Mouse (Mus musculus): ENCODE measurements around the gene B3gnt7.
"Not testable (repeated sequence)": the region's sequence is repeated elsewhere in the genome, so short reads cannot be mapped to it uniquely, and the experiment has no call there.

Gene B3gnt7

DNA sequence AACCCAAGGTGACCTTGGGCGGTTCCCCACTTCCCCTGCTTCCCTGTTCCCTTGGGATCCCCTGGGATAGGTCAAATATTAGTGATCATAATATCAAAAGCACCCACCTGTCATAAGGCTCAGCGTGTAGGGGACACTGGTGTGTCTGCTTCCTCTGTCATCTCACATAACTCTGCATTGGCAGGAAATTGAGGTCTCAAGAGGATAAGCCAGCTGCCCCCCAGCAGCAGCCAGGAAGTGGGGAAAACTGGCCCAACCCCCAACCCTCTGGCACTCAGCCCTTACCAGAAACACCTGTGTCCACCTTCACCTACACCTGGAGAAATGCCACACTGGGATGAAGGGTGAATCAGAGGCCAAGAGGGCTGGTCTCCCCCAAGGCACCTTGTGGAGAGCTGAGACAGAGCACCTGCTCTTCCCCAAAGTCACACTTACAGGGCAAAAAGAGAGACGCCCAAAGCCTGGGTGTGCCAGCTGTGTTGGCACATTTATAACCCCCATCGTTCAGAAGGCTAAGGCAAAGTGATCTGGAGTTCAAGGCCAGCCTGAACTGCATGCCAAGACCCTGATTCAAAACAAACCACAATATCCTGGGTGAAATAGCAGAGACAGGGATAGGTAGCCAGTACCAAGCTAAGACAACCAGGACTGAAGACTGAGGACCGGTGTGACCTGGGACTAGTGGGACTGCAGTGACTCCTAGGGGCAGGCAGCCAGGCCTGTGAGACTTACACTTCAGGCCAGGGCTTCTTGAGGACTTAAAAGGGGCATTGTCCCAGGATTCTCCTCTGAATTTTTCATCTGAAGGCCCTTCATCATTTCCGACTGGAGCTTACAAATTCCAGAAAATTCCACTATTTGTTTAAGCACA is 1.2 kb upstream of the B3gnt7 start:
- in situ Hi-C loops (cut with MboI; ENCODE audit: low sequenced_read_pairs): no loop called here

DNA sequence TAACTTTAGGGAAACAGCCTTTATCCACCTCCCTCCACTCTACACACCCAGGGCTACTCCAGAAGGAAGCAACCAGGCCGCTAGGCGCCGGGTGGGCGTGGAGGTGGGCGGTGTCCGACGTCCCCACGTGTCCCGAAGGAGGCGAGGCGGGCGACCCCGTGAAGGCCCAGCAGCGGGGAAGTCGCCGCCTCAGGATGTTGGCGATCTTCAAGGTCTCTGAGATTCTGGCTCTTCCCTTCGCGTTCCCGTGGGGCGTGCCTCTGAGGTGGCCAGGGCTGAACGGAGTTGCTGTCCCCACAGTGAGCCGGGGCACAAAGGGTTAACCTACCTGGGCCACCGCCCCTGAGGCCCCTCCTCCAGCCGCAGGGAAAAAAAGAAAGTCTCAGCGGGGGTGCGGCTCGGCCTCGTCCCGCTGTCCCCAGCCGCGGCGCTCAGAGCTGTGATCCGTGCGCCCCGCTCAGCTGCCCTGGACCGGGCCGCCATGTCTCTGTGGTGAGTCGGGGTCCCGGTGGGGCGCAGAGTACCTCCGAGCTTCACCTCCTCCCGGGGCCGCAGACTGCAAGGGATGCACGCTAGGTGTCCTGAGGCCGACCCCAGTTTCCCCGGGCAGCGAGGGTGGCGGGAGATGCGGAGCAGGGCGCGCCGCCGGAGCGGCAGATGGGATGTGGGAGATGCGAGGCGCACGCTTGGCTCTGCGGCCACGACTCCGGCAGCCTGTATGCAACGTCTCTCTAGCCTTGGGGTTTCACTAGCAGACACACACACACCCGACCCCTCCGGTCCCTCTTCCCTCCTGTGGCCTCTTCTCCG is 636 bp downstream of the B3gnt7 start:
- in situ Hi-C loops (cut with MboI; ENCODE audit: low sequenced_read_pairs): no loop called here

DNA sequence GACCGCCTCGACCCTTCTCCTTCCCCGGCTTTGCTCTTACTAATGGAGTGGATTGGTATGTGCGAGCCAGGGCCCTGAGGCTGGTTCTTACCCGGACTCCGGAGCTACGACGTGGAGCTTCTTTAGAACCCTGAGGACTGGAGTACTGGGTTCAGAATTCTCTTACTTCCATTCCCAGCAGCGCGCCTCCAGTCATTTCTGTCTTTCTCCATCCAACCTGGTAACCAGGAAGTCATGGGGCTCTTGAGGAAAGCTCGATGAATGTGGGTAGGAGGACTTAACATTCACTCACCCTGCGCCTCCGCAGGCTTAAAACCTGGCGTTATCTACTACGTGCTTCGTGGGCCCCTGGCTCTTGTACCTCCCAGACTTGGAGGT is 1.2 kb downstream of the B3gnt7 start:
- in situ Hi-C loops (cut with MboI; ENCODE audit: low sequenced_read_pairs): no loop called here

DNA sequence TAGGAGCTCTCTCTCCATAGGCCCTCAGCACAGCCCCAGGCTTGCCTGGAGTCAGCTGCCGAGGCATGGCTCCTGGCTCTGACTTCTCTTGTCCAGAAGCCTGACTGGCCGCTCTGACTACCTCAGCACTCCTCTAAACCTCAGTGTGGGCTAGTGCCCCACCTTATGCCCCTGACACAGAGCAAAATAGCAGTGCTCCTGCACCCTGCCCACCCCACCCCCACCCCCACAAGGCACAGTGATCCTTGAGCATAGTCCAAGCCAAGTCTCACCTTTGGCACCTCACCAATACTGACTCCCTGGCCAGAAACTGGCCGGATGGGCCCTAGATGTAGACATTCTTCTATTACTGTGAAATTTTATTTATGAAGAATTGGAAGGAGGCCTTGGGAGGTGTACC is 4.1 kb downstream of the B3gnt7 start:
- in situ Hi-C loops (cut with MboI; ENCODE audit: low sequenced_read_pairs): no loop called here

DNA sequence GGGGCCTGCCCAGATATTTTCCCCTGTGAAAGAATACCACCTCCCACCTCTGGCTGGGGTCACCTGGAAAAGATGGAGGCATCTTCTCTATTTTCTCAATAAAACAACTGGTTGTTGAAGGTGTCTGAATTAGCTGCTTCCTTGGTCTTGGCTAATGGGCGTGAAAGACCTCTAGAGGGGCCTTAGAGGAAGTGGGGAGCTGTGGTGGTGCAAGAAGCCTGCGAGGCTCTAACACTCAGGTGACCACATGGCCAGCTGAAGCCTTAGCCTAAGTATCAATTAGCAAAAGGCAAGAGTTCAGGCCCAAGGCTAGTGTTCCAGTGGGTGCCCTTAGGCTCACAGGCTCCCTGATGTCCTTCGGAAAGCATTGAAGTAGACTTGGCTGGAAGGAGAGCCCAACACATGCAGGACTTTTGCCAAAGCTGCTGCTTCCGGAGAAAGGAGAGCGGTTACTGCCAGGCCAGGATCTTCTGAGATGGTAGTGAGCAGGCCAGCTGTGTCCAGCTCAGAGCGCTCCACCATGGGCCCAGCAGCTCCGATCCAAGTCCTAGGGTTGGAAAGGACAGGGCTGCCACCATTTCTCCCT is 4.6 kb downstream of the B3gnt7 start:
- in situ Hi-C loops (cut with MboI; ENCODE audit: low sequenced_read_pairs): no loop called here

DNA sequence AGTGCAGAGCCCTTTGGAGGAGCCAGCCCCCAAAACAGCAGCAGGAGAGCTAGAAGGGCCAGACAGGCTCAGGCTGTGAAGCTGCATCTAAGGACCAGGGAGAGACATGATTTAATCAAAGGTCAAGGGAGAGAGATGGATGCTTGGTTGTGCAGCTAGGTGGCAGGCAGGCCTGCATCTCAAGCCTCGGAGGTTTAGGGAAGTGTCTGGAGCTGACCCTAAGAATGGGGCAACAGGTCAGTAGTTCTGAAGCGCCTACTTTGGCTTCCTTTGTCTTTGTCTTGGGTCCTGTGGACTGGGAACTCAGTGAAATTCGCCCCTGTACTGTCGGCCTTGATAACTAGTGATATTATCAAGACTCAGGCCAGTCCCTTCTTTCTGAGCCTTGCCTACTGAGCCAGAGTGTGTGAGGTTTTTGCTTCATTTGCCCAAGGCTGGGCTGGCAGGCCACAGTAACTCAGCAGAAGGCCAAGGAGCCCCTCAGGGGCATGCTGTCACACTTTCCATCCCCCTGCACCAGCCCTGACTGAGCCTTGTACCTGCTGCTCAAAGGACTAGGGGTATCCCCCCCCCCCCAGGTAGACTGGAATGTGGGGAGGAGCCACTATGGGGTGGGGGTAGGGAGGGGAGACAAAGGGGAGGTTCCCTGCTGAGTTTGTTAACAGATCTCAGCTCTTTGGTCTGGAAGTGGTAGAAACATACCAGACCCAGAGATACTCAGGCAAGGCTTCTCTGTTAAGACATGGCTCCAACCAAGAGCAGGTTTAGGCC is 5.4 kb downstream of the B3gnt7 start:
- in situ Hi-C loops (cut with MboI; ENCODE audit: low sequenced_read_pairs): no loop called here

DNA sequence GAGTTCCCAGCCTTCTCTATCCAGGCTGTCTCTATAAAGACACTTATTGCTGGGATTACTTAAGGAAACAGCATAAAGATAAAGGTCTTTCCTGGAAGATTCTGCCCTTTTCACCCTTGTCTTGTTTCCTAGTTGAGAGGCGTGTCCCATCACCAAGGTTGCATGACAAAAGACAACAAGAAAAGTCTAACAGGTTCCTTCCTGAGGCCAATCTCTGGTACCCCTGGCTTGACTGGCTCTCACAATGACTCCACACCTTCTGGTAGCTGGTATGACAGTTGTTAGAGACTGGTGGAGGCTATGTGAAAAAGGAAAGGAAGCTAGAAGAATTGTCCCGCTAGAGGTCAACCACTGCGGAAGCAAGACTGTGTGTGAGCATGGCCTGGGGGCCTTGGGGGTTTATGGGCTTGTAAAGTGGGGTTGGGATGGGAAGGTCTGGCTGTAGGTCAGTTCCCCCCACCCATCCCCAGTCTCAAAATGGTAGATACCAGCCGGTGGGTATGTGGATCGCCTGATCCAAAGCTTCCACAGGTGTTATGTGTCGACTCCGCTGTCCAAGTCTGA is 6.7 kb downstream of the B3gnt7 start:
- in situ Hi-C loops (cut with MboI; ENCODE audit: low sequenced_read_pairs): no loop called here

DNA sequence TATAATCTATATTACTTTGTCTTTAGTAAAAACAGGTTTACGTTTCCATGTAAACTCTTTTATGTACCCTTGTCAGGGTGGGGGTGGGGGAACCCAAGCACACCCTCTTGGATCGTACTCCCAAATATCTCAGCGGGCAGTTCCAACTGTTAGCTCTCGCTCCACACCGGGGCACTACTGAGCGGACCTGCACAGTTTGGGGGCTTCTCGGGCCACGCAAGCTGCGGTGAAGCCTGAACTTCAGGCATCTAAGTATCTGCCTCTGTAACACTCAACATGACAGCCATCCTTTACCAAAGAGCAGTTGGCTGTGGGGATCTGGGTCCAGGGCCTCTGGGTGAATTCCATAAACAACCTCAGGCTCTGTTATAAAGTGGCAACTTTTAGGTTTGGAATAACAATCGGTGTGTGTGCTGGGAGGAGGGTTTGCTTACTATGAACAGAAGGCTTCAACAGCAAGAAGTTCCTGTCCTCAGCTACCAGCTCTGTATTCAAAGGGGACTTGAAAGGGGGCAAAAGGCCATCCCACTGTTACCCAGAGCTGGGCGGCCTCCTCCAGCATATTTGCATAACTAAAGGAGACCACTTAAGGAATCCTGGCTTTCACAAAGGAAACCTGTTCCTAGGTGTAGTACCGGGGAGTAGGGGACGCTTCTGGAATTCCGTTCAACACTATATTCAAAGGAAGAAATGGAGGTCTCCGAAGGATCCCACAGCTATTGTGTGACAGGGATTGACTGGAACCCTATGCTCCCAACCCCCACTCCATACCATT is 8.1 kb downstream of the B3gnt7 start:
- in situ Hi-C loops (cut with MboI; ENCODE audit: low sequenced_read_pairs): no loop called here

DNA sequence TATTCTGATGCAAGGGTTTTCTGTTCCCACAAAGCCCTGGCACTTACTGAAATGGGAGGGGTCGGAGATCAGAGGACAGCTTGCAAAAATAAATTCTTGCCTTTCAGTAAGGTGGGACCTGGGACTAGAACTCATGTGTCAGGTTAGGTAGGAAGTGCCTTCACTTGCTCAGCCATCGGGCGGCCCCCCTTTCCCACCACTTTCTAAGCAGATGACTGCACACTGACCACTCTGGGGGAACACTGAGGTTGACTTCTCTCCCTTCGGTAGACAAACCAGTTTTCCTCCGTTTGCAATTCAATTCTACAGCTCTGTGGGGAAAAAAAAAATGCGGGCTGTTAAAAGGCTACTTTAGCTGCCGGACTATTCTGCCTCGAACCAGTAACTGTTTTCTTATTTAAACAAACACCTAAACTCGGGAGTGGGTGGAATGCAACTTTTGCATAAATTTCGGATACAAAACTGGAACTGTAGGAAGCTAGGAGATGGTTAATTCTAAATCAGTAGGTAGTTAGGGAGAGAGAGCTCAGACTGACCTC is 8.9 kb downstream of the B3gnt7 start:
- in situ Hi-C loops (cut with MboI; ENCODE audit: low sequenced_read_pairs): no loop called here

DNA sequence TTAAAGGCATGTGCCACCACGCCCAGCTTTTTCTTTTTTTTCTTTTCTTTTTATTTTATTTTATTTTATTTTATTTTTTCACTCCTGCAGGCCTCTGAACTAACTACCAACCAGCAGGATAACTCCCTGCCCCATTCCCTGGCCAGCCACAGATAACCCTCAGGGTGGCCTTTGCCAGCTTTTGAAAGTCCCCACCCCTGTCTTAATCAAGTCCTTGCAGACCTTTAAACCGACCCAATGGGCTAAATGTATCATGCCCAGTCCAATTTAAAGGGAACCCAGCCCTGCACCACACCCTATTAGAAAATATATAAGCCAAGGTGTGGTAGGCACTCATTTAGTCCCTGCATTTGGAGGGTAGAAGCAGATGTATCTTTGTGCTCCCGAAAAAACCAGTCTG is 9.6 kb downstream of the B3gnt7 start:
- in situ Hi-C loops (cut with MboI; ENCODE audit: low sequenced_read_pairs): no loop called here

DNA sequence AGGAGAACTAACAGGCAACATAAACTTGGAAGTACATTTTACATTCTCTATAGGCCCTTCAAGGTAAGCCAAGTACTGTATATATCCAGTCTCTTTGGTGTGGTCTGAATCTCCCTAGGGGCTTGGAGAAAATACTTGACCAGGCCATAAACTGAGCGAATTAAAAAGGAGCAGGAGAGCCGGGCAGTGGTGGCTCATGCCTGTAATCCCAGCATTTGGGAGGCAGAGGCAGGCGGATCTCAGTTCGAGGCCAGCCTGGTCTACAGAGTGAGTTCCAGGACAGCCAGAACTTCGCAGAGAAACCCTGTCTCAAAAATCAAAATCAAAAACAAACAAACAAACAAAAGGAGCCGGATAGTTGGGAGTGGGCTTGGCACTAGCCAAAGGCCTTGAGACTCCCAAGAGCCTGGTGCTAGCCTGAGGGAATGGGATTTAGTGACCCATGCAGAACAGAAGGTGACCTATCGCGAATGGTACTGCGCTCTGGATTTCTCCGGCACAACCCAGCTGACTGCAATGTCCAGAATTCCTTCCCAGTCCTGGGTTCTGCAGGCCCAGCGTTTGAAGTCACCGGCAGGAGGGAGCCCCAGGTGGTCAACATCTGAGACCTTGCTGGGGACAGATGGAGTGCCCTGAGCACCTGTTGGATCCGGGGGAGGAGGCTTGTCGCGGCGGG is 10.6 kb downstream of the B3gnt7 start:
- in situ Hi-C loops (cut with MboI; ENCODE audit: low sequenced_read_pairs): no loop called here

DNA sequence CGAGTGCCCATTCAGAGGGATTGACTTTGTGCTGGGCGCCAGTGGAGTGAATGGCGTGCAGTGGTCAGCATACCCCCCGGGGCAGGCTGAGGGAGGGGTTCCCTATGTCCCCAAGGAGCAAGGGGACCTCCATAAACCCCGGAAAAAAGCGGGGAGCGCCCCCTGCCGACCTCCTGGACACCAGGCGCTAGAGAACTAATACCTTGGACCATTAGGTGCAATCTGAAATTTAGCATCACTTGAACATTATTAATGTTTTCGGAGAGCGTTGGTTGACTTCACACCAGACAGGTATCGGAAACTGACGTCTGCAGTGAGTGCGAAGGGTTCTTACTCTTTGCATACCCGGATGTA is 11.1 kb downstream of the B3gnt7 start:
- in situ Hi-C loops (cut with MboI; ENCODE audit: low sequenced_read_pairs): no loop called here

DNA sequence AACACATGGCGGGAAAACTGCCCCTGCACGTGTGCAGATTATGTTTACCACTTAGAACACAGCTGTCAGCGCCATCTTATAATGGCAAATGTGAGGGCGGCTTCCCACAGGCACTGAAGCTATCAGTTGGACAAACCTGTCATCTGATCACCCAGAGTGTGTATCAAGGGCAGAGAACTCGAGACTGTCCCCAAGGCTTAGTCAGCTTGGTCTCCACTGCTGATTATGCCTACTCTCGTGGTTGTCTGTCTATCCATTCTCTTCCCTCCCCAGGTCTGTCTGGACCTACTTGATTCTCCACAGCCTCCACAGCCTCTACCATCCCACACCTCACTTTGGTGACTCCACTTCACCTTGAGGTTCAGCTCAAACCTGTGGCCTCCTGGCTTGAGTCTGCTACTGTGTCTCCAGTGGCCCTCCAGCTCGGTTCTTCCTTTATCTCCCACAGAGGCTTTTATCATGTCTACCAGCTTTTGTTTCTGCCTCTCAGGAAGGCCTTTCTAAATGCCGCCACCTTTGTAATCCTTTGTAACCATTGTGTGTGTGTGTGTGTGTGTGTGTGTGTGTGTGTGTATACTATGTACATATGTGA is 18.3 kb downstream of the B3gnt7 start:
- in situ Hi-C loops (cut with MboI; ENCODE audit: low sequenced_read_pairs): no loop called here

DNA sequence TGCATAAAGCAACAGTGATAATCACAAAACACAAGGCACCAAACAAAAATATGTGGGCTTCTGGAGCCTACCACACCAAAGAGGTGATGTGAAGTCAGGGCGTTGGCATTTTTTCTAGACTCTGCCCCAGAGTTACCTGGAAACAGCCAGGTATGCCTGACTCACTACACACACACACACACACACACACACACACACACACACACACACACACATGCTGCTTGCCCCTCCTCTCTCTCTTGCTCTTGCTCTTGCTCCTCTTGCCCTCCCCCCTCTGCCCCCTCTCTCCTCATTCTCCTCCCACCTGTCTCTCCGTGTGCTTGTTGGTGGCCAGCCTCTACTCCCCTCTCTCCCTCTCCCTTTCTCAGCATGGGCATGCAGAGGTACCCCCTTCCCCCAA is 33.7 kb downstream of the B3gnt7 start:
- in situ Hi-C loops (cut with MboI; ENCODE audit: low sequenced_read_pairs): loop anchor here (5.0 kb wide), 1 partner anchor 159 kb away; no protein-coding TSS in a partner anchor

DNA sequence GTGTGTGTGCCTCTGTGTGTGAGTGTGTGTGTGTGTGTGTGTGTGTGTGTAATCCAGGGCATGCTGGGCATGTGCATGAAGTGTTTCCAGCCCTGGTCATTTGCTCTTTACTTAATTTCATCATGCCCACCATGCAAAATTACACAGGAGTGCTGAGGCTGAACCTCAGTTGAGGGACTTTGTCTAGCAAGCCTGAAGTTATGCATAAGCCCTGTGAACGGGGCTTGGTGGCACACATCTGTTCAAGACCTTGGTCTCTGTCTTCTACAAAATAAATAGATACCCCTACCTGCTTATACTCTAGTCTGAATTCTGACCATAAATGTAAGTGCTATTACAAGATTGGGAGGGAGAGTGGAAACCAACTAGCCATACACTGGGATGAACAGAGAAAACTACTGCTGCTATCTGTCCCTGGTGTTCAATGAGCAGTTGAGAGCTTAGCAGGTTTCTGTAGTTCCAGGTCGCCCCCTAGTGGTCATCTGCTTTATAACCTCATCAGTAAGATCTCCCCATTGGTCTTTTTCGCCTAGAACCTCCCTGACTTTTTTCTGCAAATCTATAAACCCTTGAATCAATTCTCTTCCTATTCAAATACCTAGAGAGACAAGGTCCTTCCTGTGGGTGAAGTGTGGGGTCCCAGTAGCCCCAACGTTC is 36.7 kb downstream of the B3gnt7 start:
- in situ Hi-C loops (cut with MboI; ENCODE audit: low sequenced_read_pairs): loop anchor here (5.0 kb wide), 1 partner anchor 162 kb away; no protein-coding TSS in a partner anchor

DNA sequence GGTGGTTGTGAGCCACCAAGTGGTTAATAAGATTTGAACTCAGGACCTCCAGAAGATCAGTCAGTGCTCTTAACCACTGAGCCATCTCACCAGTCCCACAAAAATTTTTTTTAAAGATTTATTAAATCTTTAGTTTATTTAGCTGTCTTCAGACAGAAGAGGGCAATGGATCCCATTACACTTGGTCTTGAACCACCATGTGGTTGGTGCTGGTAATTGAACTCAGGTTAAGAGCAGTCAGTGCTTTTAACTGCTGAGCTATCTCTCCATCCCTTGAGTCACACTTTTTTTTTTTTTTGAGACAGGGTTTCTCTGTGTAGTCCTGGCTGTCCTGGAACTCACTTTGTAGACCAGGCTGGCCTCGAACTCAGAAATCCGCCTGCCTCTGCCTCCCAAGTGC is 38.5 kb downstream of the B3gnt7 start:
- in situ Hi-C loops (cut with MboI; ENCODE audit: low sequenced_read_pairs): not testable (repeated sequence)

DNA sequence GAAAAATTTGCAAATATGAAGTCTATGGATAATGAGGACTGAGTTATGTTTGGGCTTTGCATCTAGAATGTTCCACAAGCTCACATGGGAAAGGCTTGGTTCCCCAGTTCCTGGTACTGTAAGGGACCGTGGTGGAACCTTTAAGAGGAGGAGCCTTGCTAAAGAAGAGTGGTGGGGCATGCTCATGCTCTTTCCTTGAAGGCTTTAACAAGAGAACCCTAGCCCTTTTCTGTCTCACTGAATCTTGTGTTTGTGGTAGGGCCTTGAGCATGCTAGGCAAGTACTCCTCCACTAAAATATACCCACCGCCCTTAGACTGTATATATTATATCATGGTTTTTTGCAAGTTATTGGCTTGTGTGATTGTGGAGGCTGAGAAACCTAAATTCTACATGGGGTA is 39.7 kb downstream of the B3gnt7 start:
- in situ Hi-C loops (cut with MboI; ENCODE audit: low sequenced_read_pairs): no loop called here

DNA sequence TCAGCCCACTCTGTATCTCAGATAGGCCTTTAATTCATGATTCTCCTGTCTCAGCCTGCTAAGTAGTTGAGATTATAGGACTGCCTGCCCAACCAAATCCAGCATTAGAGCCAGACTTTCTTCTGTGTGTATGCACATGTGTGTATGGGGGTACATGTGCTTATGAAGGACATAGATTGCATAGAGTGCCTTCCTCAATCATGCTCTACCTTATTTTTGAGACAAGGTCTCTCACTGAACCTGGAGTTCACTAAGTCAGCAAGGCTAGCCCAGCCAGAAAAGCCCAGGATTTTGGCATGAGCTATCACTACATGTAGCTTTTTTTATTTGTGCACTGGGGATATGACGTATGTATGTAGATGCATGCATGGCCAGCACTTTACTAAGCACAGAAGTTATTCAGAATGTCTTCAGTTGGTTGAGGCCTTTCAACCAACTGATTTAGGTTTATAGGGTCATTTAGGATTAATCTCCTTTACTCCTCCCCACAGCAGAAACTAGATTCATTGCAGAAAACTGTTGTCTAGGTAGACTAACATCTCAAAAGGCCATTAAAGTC is 40.5 kb downstream of the B3gnt7 start:
- in situ Hi-C loops (cut with MboI; ENCODE audit: low sequenced_read_pairs): no loop called here
